Mouse (Mus musculus) kidney, embryonic 16.5 days (tissue): ENCODE data around the gene Stk40. TPM values are rescaled to one million over a fixed set of nuclear protein-coding genes. Genes with fewer than 3 reads are reported as not detected.
"Not testable (repeated sequence)": the region's sequence is repeated elsewhere in the genome, so short reads cannot be mapped to it uniquely, and the experiment has no call there.

Experiments used
- ATAC-seq: fragments of 200-750 bp; cut with Nextera tagmentation; 2 replicates; pipeline ENCODE4 v1.8.0; 2017; ENCODE audit warnings: moderate TSS enrichment; ENCODE audit not compliant: low FRiP score, low TSS enrichment
- H3K27ac ChIP-seq: fragments of 300-500 bp; sonication (generic); 2 replicates; pipeline ENCODE4 v1.5.1; 2014; ENCODE audit warnings: low read length
- H3K27me3 ChIP-seq: fragments of 300-500 bp; sonication (generic); 2 replicates; pipeline ENCODE4 v1.6.1; 2014; ENCODE audit warnings: low read length, control low read depth, mixed read lengths; ENCODE audit not compliant: insufficient read depth
- H3K36me3 ChIP-seq: fragments of 300-500 bp; sonication (generic); 2 replicates; pipeline ENCODE4 v1.6.1; 2014; ENCODE audit warnings: low read length, control low read depth, mixed read lengths; ENCODE audit not compliant: insufficient read depth
- H3K4me1 ChIP-seq: fragments of 300-500 bp; sonication (generic); 2 replicates; pipeline ENCODE4 v1.6.1; 2014; ENCODE audit warnings: low read length, control low read depth, mixed read lengths; ENCODE audit not compliant: insufficient read depth
- H3K4me2 ChIP-seq: fragments of 300-500 bp; sonication (generic); replicated peaks from 2 replicates; pipeline ENCODE4 v1.6.1; 2014; ENCODE audit warnings: low read depth, low read length
- H3K4me3 ChIP-seq: fragments of 300-500 bp; sonication (generic); 2 replicates; pipeline ENCODE4 v1.5.1; 2014; ENCODE audit warnings: mild to moderate bottlenecking, low read length
- H3K9ac ChIP-seq: fragments of 300-500 bp; sonication (generic); replicated peaks from 2 replicates; pipeline ENCODE4 v1.6.1; 2014; ENCODE audit warnings: low read length
- H3K9me3 ChIP-seq: fragments of 300-500 bp; sonication (generic); 2 replicates; pipeline ENCODE4 v1.6.1; 2016; ENCODE audit warnings: low read length, control low read depth
- WGBS: fragments of 180-500 bp; shearing (Covaris S2); extraction: QIAGEN DNeasy Blood & Tissue Kit; methylation state at CpG from one replicate; pipeline ENCODE4 v1.1.7; 2014; 5-methylcytosine and 5-hydroxymethylcytosine counted together
- polyA plus RNA-seq: library from polyadenylated mRNA; unstranded; fragments of >200 nt; fragmentation: Nextera tagmentation; extraction: Ambion mirVana; gene quantifications from 2 replicates; pipeline ENCODE4 v1.2.1, GENCODE M21; 2015

Gene Stk40
- polyA plus RNA-seq, 1 experiment from 2014 or later: 43.9 TPM

- not testable (repeated sequence) for H3K9me3 ChIP-seq, H3K27me3 ChIP-seq, ATAC-seq, H3K4me3 ChIP-seq, H3K9ac ChIP-seq, H3K4me1 ChIP-seq, H3K27ac ChIP-seq, H3K4me2 ChIP-seq
- 95% methylated on average over 7 of the region's 7 CpGs for WGBS
- H3K36me3 ChIP-seq: peaks cover 65% of the 10 kb centered on the region
Measured at GRCm38 (mm10) chr4:126175980-126176379, 72.2 kb downstream of the Stk40 start.

- Histone ChIP-seq H3K4me2 (no peak overlapping the region), H3K9me3 (no peaks in the 10 kb centered on the region), H3K4me3 (no peak overlapping the region), H3K27ac (peak overlapping the region; percentile 39; the same call in 1 of the 2 replicates), H3K4me1 (no peaks in the 10 kb centered on the region), H3K27me3 (no peaks in the 10 kb centered on the region), H3K9ac (no peak overlapping the region), H3K36me3 (peaks cover 44% of the 10 kb centered on the region)
- no peak for ATAC-seq
- 56% methylated on average over 7 of the region's 7 CpGs for WGBS
Measured at GRCm38 (mm10) chr4:126181170-126181957, 77.6 kb downstream of the Stk40 start.

- Histone ChIP-seq H3K4me2 (no peak overlapping the region), H3K9me3 (no peaks in the 10 kb centered on the region), H3K4me1 (no peaks in the 10 kb centered on the region), H3K27me3 (no peaks in the 10 kb centered on the region), H3K4me3 (no peak overlapping the region), H3K36me3 (peaks cover 29% of the 10 kb centered on the region), H3K27ac (no peak overlapping the region), H3K9ac (no peak overlapping the region)
- ATAC-seq: no peak
- WGBS: 88% methylated on average over 5 of the region's 5 CpGs
Measured at GRCm38 (mm10) chr4:126183034-126183433, 79.3 kb downstream of the Stk40 start.

GRCm38 (mm10) chr4:126187096-126187495, 83.3 kb downstream of the Stk40 start:
- ATAC-seq: no peak
- peaks cover 28% of the 10 kb centered on the region for H3K36me3 ChIP-seq
- H3K4me2 ChIP-seq: no peak overlapping the region
- no peak overlapping the region for H3K27ac ChIP-seq
- 85% methylated on average over 3 of the region's 3 CpGs for WGBS
- H3K4me3 ChIP-seq: no peak overlapping the region
- no peaks in the 10 kb centered on the region for H3K4me1 ChIP-seq
- no peaks in the 10 kb centered on the region for H3K9me3 ChIP-seq
- H3K27me3 ChIP-seq: no peaks in the 10 kb centered on the region
- H3K9ac ChIP-seq: no peak overlapping the region

Other genes starting within 250 kb of the Stk40 start
- gene Csf3r, start 79.4 kb upstream of the Stk40 start, polyA plus RNA-seq: 0.94 and 1.2 TPM in 2 replicates
- 130 and 146 TPM in 2 replicates for gene Mrps15, start 57.0 kb upstream of the Stk40 start, polyA plus RNA-seq
- gene Oscp1, start 45.4 kb upstream of the Stk40 start, polyA plus RNA-seq: 19.6 TPM in 2 replicates
- 55.3 and 59.3 TPM in 2 replicates for gene Lsm10, start 7.3 kb upstream of the Stk40 start, polyA plus RNA-seq
- gene Eva1b, start 43.8 kb downstream of the Stk40 start, polyA plus RNA-seq: 99.9 and 103 TPM in 2 replicates
- gene Sh3d21, start 59.5 kb downstream of the Stk40 start, polyA plus RNA-seq: 9.1 and 10.5 TPM in 2 replicates
- gene Thrap3, start 98.8 kb downstream of the Stk40 start, polyA plus RNA-seq: 210 and 218 TPM in 2 replicates
- gene Map7d1, start 152.4 kb downstream of the Stk40 start, polyA plus RNA-seq: 31.5 and 32.2 TPM in 2 replicates
- 113 and 120 TPM in 2 replicates for gene Trappc3, start 158.4 kb downstream of the Stk40 start, polyA plus RNA-seq
- 11.1 and 11.4 TPM in 2 replicates for gene Col8a2, start 182.8 kb downstream of the Stk40 start, polyA plus RNA-seq
- 85.3 and 91.6 TPM in 2 replicates for gene Adprhl2, start 217.7 kb downstream of the Stk40 start, polyA plus RNA-seq
- 3.9 and 5.5 TPM in 2 replicates for gene Tekt2, start 221.7 kb downstream of the Stk40 start, polyA plus RNA-seq